Mouse (Mus musculus): Measurements from ENCODE around the gene Slc35e4.

DNA sequence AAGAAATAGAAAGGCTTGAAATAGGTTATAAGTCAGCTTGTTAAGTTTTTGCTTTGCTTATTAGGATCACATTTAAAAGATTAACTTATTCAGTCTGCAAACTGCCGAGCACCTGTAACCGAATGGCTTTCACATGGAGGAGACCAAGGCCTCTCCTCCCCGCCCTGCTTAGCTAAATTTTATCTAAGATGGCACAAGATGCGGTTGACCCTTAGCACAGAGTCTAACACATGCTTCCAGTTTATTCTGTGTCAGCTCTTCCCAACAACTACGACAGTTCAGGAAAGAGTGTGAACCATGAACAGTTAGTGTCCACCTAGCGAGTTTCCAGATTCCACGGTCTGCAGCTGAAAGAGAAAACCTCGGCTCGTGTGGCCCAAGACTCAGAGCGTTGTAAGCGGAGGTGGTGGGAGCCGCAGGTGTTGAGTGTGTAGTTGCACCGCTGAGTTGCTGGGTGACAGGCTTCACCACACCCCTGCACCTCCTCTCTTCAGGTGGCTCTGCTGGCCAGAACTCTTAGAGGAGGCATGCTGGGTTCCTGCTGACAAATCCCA lies 22.9 kb upstream of the Slc35e4 start:
- no peak for TF ChIP-seq CTCF (IDR thresholded peaks at IDR 0.05; ENCODE audit: low read depth)
- TF ChIP-seq EP300 (IDR thresholded peaks at IDR 0.05; ENCODE audit: low read depth) = no peak

Data from heart, postnatal 0 days (tissue).